Mouse (Mus musculus) kidney, embryonic 16.5 days (tissue): ENCODE results near the gene Dpy19l3. TPM values are rescaled to one million over a fixed set of nuclear protein-coding genes. Genes with fewer than 3 reads are reported as not detected.

ENCODE experiments used
- ATAC-seq: fragments of 200-750 bp; cut with Nextera tagmentation; 2 replicates; pipeline ENCODE4 v1.8.0; 2017; ENCODE audit warnings: moderate TSS enrichment; ENCODE audit not compliant: low FRiP score, low TSS enrichment
- H3K27ac ChIP-seq: fragments of 300-500 bp; sonication (generic); 2 replicates; pipeline ENCODE4 v1.5.1; 2014; ENCODE audit warnings: low read length
- H3K27me3 ChIP-seq: fragments of 300-500 bp; sonication (generic); 2 replicates; pipeline ENCODE4 v1.6.1; 2014; ENCODE audit warnings: low read length, control low read depth, mixed read lengths; ENCODE audit not compliant: insufficient read depth
- H3K36me3 ChIP-seq: fragments of 300-500 bp; sonication (generic); 2 replicates; pipeline ENCODE4 v1.6.1; 2014; ENCODE audit warnings: low read length, control low read depth, mixed read lengths; ENCODE audit not compliant: insufficient read depth
- H3K4me1 ChIP-seq: fragments of 300-500 bp; sonication (generic); 2 replicates; pipeline ENCODE4 v1.6.1; 2014; ENCODE audit warnings: low read length, control low read depth, mixed read lengths; ENCODE audit not compliant: insufficient read depth
- H3K4me2 ChIP-seq: fragments of 300-500 bp; sonication (generic); replicated peaks from 2 replicates; pipeline ENCODE4 v1.6.1; 2014; ENCODE audit warnings: low read depth, low read length
- H3K4me3 ChIP-seq: fragments of 300-500 bp; sonication (generic); 2 replicates; pipeline ENCODE4 v1.5.1; 2014; ENCODE audit warnings: mild to moderate bottlenecking, low read length
- H3K9ac ChIP-seq: fragments of 300-500 bp; sonication (generic); replicated peaks from 2 replicates; pipeline ENCODE4 v1.6.1; 2014; ENCODE audit warnings: low read length
- H3K9me3 ChIP-seq: fragments of 300-500 bp; sonication (generic); 2 replicates; pipeline ENCODE4 v1.6.1; 2016; ENCODE audit warnings: low read length, control low read depth
- WGBS: fragments of 180-500 bp; shearing (Covaris S2); extraction: QIAGEN DNeasy Blood & Tissue Kit; methylation state at CpG from one replicate; pipeline ENCODE4 v1.1.7; 2014; 5-methylcytosine and 5-hydroxymethylcytosine counted together
- polyA plus RNA-seq: library from polyadenylated mRNA; unstranded; fragments of >200 nt; fragmentation: Nextera tagmentation; extraction: Ambion mirVana; gene quantifications from 2 replicates; pipeline ENCODE4 v1.2.1, GENCODE M21; 2015

The Dpy19l3 gene
- polyA plus RNA-seq = 26.9 and 27.5 TPM in 2 replicates

GRCm38 (mm10) chr7:35754033-35754885 is at the start of gene Dpy19l3:
TSS of gene Dpy19l3 (minus strand) at chr7:35754454.
- peak within 1 kb of the TSS; percentile 51; the same call in 1 of the 2 replicates for H3K27ac ChIP-seq
- no peaks in the 10 kb centered on the region for H3K27me3 ChIP-seq
- peak; percentile 97 for ATAC-seq
- H3K9ac ChIP-seq = peak within 1 kb of the TSS; percentile 88
- peak within 1 kb of the TSS; percentile 98 for H3K4me2 ChIP-seq
- peak within 1 kb of the TSS; percentile 95 for H3K4me3 ChIP-seq
- peaks cover 5% of the 10 kb centered on the region for H3K36me3 ChIP-seq
- WGBS = under 1% methylated on average over 67 of the region's 70 CpGs
- H3K4me1 ChIP-seq = peaks cover 14% of the 10 kb centered on the region
- H3K9me3 ChIP-seq = no peaks in the 10 kb centered on the region

GRCm38 (mm10) chr7:35802906-35803595 is 48.8 kb upstream of the Dpy19l3 start, which contains the start of gene Zfp507:
TSS of gene Zfp507 (minus strand) at chr7:35803003.
- Histone ChIP-seq H3K4me2 (peak within 1 kb of the TSS; percentile 88), H3K27me3 (no peaks in the 10 kb centered on the region), H3K27ac (peak within 1 kb of the TSS; percentile 89), H3K4me3 (peak within 1 kb of the TSS; percentile 97), H3K36me3 (peaks cover 25% of the 10 kb centered on the region), H3K4me1 (peaks cover 11% of the 10 kb centered on the region), H3K9ac (peak within 1 kb of the TSS; percentile 100), H3K9me3 (no peaks in the 10 kb centered on the region)
- ATAC-seq = peak; percentile 96
- WGBS = 22% methylated on average over 25 of the region's 26 CpGs

GRCm38 (mm10) chr7:35802201-35802905 is 48.1 kb upstream of the Dpy19l3 start:
- H3K4me1 ChIP-seq = peaks cover 11% of the 10 kb centered on the region
- peak overlapping the region; percentile 88 for H3K4me2 ChIP-seq
- H3K27ac ChIP-seq = peak overlapping the region; percentile 89
- H3K9me3 ChIP-seq = no peaks in the 10 kb centered on the region
- ATAC-seq = peak; percentile 91
- H3K27me3 ChIP-seq = no peaks in the 10 kb centered on the region
- peaks cover 31% of the 10 kb centered on the region for H3K36me3 ChIP-seq
- peak overlapping the region; percentile 100 for H3K9ac ChIP-seq
- H3K4me3 ChIP-seq = peak overlapping the region; percentile 97
- under 1% methylated on average over 47 of the region's 49 CpGs for WGBS

- Histone ChIP-seq H3K9me3 (no peaks in the 10 kb centered on the region), H3K4me3 (no peak overlapping the region), H3K27ac (no peak overlapping the region), H3K4me1 (peaks cover 3% of the 10 kb centered on the region), H3K27me3 (no peaks in the 10 kb centered on the region), H3K9ac (no peak overlapping the region), H3K4me2 (no peak overlapping the region), H3K36me3 (peaks cover 65% of the 10 kb centered on the region)
- ATAC-seq = no peak
- WGBS = 62% methylated on average over 7 of the region's 7 CpGs
These were observed 41.9 kb upstream of the Dpy19l3 start for GRCm38 (mm10) chr7:35796123-35796522.

GRCm38 (mm10) chr7:35794145-35794664 is 40.0 kb upstream of the Dpy19l3 start:
- no peak overlapping the region for H3K27ac ChIP-seq
- H3K4me1 ChIP-seq = no peaks in the 10 kb centered on the region
- peaks cover 54% of the 10 kb centered on the region for H3K36me3 ChIP-seq
- WGBS = 77% methylated on average over 12 of the region's 12 CpGs
- no peak overlapping the region for H3K9ac ChIP-seq
- H3K9me3 ChIP-seq = no peaks in the 10 kb centered on the region
- H3K27me3 ChIP-seq = no peaks in the 10 kb centered on the region
- H3K4me3 ChIP-seq = no peak overlapping the region
- H3K4me2 ChIP-seq = no peak overlapping the region
- no peak for ATAC-seq

GRCm38 (mm10) chr7:35792150-35792848 is 38.0 kb upstream of the Dpy19l3 start:
- Histone ChIP-seq H3K27me3 (no peaks in the 10 kb centered on the region), H3K4me1 (no peaks in the 10 kb centered on the region), H3K27ac (no peak overlapping the region), H3K36me3 (peaks cover 47% of the 10 kb centered on the region), H3K4me2 (no peak overlapping the region), H3K9me3 (no peaks in the 10 kb centered on the region), H3K4me3 (no peak overlapping the region), H3K9ac (no peak overlapping the region)
- WGBS = 89% methylated on average over 12 of the region's 12 CpGs
- no peak for ATAC-seq

- H3K4me3 ChIP-seq = no peak overlapping the region
- no peak for ATAC-seq
- no peaks in the 10 kb centered on the region for H3K9me3 ChIP-seq
- no peak overlapping the region for H3K27ac ChIP-seq
- WGBS = 49% methylated on average over 8 of the region's 8 CpGs
- peaks cover 52% of the 10 kb centered on the region for H3K36me3 ChIP-seq
- no peaks in the 10 kb centered on the region for H3K4me1 ChIP-seq
- no peaks in the 10 kb centered on the region for H3K27me3 ChIP-seq
- no peak overlapping the region for H3K4me2 ChIP-seq
- no peak overlapping the region for H3K9ac ChIP-seq
These were observed 36.7 kb upstream of the Dpy19l3 start for GRCm38 (mm10) chr7:35790926-35791325.

- Histone ChIP-seq H3K4me1 (no peaks in the 10 kb centered on the region), H3K27ac (no peak overlapping the region), H3K4me2 (no peak overlapping the region), H3K36me3 (peaks cover 56% of the 10 kb centered on the region), H3K4me3 (no peak overlapping the region), H3K9me3 (no peaks in the 10 kb centered on the region), H3K9ac (no peak overlapping the region), H3K27me3 (no peaks in the 10 kb centered on the region)
- WGBS = 53% methylated on average over 8 of the region's 8 CpGs
- no peak for ATAC-seq
These were observed 35.9 kb upstream of the Dpy19l3 start for GRCm38 (mm10) chr7:35790201-35790600.

GRCm38 (mm10) chr7:35785579-35785978 is 31.3 kb upstream of the Dpy19l3 start:
- peaks cover 47% of the 10 kb centered on the region for H3K36me3 ChIP-seq
- no peak for ATAC-seq

More at GRCm38 (mm10) chr7:35785579-35785978, 31.3 kb upstream of the Dpy19l3 start:
- Histone ChIP-seq H3K27ac (no peak overlapping the region), H3K4me2 (no peak overlapping the region), H3K9ac (no peak overlapping the region), H3K4me1 (no peaks in the 10 kb centered on the region), H3K27me3 (no peaks in the 10 kb centered on the region), H3K4me3 (no peak overlapping the region), H3K9me3 (no peaks in the 10 kb centered on the region)
- 73% methylated on average over 4 of the region's 4 CpGs for WGBS
